Mouse (Mus musculus) midbrain, embryonic 16.5 days (tissue): ENCODE results near the gene Rnf145. TPM values are rescaled to one million over a fixed set of nuclear protein-coding genes. Genes with fewer than 3 reads are reported as not detected.

Source experiments
- ATAC-seq: fragments of 200-750 bp; cut with Nextera tagmentation; 2 replicates; pipeline ENCODE4 v1.8.0; 2017; ENCODE audit warnings: moderate TSS enrichment
- H3K27ac ChIP-seq: fragments of 300-500 bp; sonication (generic); 2 replicates; pipeline ENCODE4 v1.5.1; 2014; ENCODE audit warnings: mild to moderate bottlenecking, low read length, mixed read lengths
- H3K27me3 ChIP-seq: fragments of 300-500 bp; sonication (generic); 2 replicates; pipeline ENCODE4 v1.6.1; 2014; ENCODE audit warnings: low read depth, low read length, mixed read lengths; ENCODE audit not compliant: control insufficient read depth, insufficient read depth
- H3K36me3 ChIP-seq: fragments of 300-500 bp; sonication (generic); 2 replicates; pipeline ENCODE4 v1.6.1; 2014; ENCODE audit warnings: mild to moderate bottlenecking, low read length, moderate library complexity, mixed read lengths; ENCODE audit not compliant: control insufficient read depth, insufficient read depth
- H3K4me1 ChIP-seq: fragments of 300-500 bp; sonication (generic); 2 replicates; pipeline ENCODE4 v1.6.1; 2014; ENCODE audit warnings: mild to moderate bottlenecking, low read length, mixed read lengths; ENCODE audit not compliant: control insufficient read depth, insufficient read depth
- H3K4me2 ChIP-seq: fragments of 300-500 bp; sonication (generic); 2 replicates; pipeline ENCODE4 v1.6.1; 2014; ENCODE audit warnings: mild to moderate bottlenecking, low read length, mixed read lengths
- H3K4me3 ChIP-seq: fragments of 300-500 bp; sonication (generic); 2 replicates; pipeline ENCODE4 v1.5.1; 2014; ENCODE audit warnings: low read depth, mild to moderate bottlenecking, low read length, moderate library complexity, mixed read lengths
- H3K9ac ChIP-seq: fragments of 300-500 bp; sonication (generic); 2 replicates; pipeline ENCODE4 v1.6.1; 2014; ENCODE audit warnings: low read depth, low read length, mixed read lengths
- H3K9me3 ChIP-seq: fragments of 300-500 bp; sonication (generic); replicated peaks from 2 replicates; pipeline ENCODE4 v1.6.1; 2014; ENCODE audit warnings: mild to moderate bottlenecking, low read length, mixed read lengths; ENCODE audit not compliant: control insufficient read depth, poor library complexity, severe bottlenecking
- WGBS: fragments of 180-500 bp; shearing (Covaris S2); extraction: QIAGEN DNeasy Blood & Tissue Kit; methylation state at CpG from one replicate; pipeline ENCODE4 v1.1.7; 2014; 5-methylcytosine and 5-hydroxymethylcytosine counted together
- polyA plus RNA-seq: library from polyadenylated mRNA; unstranded; fragments of >200 nt; fragmentation: Nextera tagmentation; extraction: Ambion mirVana; gene quantifications from 2 replicates; pipeline ENCODE4 v1.2.1, GENCODE M21; 2015

The Rnf145 gene
- polyA plus RNA-seq, 1 experiment from 2014 or later, result 108 TPM

- H3K9ac ChIP-seq, result no peak overlapping the region
- no peak overlapping the region for H3K4me2 ChIP-seq
- no peaks in the 10 kb centered on the region for H3K4me1 ChIP-seq
- no peaks in the 10 kb centered on the region for H3K27me3 ChIP-seq
- 93% methylated on average over 10 of the region's 10 CpGs for whole genome bisulfite sequencing
- no peaks in the 10 kb centered on the region for H3K9me3 ChIP-seq
- no peak overlapping the region for H3K27ac ChIP-seq
- H3K36me3 ChIP-seq, result 0 out of 2 replicates have a peak, but pooled peaks cover 4% of the 10 kb centered on the region
- ATAC-seq, result no peak
- no peak overlapping the region for H3K4me3 ChIP-seq
Observed at GRCm38 (mm10) chr11:44538501-44539290, 19.9 kb downstream of the Rnf145 start.

- no peaks in the 10 kb centered on the region for H3K4me1 ChIP-seq
- no peak overlapping the region for H3K9ac ChIP-seq
- H3K9me3 ChIP-seq, result no peaks in the 10 kb centered on the region
- H3K27me3 ChIP-seq, result no peaks in the 10 kb centered on the region
- 64% methylated on average over 10 of the region's 10 CpGs for WGBS
- no peak overlapping the region for H3K4me3 ChIP-seq
- no peak for ATAC-seq
- no peak overlapping the region for H3K4me2 ChIP-seq
- no peak overlapping the region for H3K27ac ChIP-seq
- 0 out of 2 replicates have a peak, but pooled peaks cover 5% of the 10 kb centered on the region for H3K36me3 ChIP-seq
Observed at GRCm38 (mm10) chr11:44539291-44539930, 20.6 kb downstream of the Rnf145 start.

GRCm38 (mm10) chr11:44540243-44540642 is 21.5 kb downstream of the Rnf145 start:
- WGBS, result 88% methylated on average over 9 of the region's 9 CpGs
- ATAC-seq, result no peak
- Histone ChIP-seq H3K27me3 (no peaks in the 10 kb centered on the region), H3K9me3 (no peaks in the 10 kb centered on the region), H3K4me3 (no peak overlapping the region), H3K36me3 (0 out of 2 replicates have a peak, but pooled peaks cover 7% of the 10 kb centered on the region), H3K27ac (no peak overlapping the region), H3K4me2 (no peak overlapping the region), H3K4me1 (no peaks in the 10 kb centered on the region), H3K9ac (no peak overlapping the region)

- Histone ChIP-seq H3K4me2 (no peak overlapping the region), H3K27ac (no peak overlapping the region), H3K9me3 (no peaks in the 10 kb centered on the region), H3K27me3 (no peaks in the 10 kb centered on the region), H3K4me1 (no peaks in the 10 kb centered on the region), H3K4me3 (no peak overlapping the region), H3K9ac (no peak overlapping the region), H3K36me3 (peaks cover 12% of the 10 kb centered on the region)
- 87% methylated on average over 5 of the region's 5 CpGs for WGBS
- ATAC-seq, result no peak
Observed at GRCm38 (mm10) chr11:44541280-44541679, 22.5 kb downstream of the Rnf145 start.

- no peak overlapping the region for H3K4me2 ChIP-seq
- WGBS, result 88% methylated on average over 4 of the region's 4 CpGs
- H3K36me3 ChIP-seq, result peaks cover 12% of the 10 kb centered on the region
- H3K27me3 ChIP-seq, result no peaks in the 10 kb centered on the region
- H3K9me3 ChIP-seq, result no peaks in the 10 kb centered on the region
- H3K9ac ChIP-seq, result no peak overlapping the region
- no peak overlapping the region for H3K27ac ChIP-seq
- H3K4me3 ChIP-seq, result no peak overlapping the region
- no peaks in the 10 kb centered on the region for H3K4me1 ChIP-seq
- no peak for ATAC-seq
Observed at GRCm38 (mm10) chr11:44541813-44542212, 23.0 kb downstream of the Rnf145 start.

- Histone ChIP-seq H3K36me3 (peaks cover 9% of the 10 kb centered on the region), H3K4me1 (0 out of 2 replicates have a peak, but pooled peaks cover 2% of the 10 kb centered on the region), H3K9ac (no peak overlapping the region), H3K4me3 (no peak overlapping the region), H3K9me3 (no peaks in the 10 kb centered on the region), H3K4me2 (no peak overlapping the region), H3K27ac (no peak overlapping the region), H3K27me3 (no peaks in the 10 kb centered on the region)
- WGBS, result 61% methylated on average over 5 of the region's 5 CpGs
- ATAC-seq, result no peak
Observed at GRCm38 (mm10) chr11:44543593-44543992, 24.8 kb downstream of the Rnf145 start.

GRCm38 (mm10) chr11:44543996-44544395 is 25.2 kb downstream of the Rnf145 start:
- Histone ChIP-seq H3K27ac (no peak overlapping the region), H3K4me2 (no peak overlapping the region), H3K36me3 (peaks cover 12% of the 10 kb centered on the region), H3K9ac (no peak overlapping the region), H3K9me3 (no peaks in the 10 kb centered on the region), H3K27me3 (no peaks in the 10 kb centered on the region), H3K4me3 (no peak overlapping the region), H3K4me1 (0 out of 2 replicates have a peak, but pooled peaks cover 2% of the 10 kb centered on the region)
- 78% methylated on average over 6 of the region's 6 CpGs for WGBS
- no peak; the same call in 1 of the 2 replicates for ATAC-seq

DNA sequence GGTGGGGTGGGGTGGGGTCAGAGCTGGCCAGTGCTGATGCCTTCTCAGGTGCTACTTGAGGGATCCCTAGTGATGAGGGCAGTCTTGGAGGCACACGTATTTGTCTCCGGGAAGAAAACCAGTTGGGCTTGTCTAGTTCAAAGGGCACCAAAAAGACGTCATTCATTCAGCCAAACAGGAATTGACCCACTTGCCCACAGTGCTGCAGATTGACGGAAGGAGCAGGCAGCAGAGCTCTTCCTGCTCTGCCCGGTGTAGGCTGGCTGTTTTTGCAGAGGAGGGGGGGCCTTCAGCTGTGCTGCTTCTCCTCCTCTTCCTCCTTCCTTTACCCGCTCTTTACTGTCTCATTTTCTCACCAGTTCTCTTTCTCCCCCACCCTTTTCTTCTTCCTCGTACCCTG is 26.4 kb downstream of the Rnf145 start:
- no peak overlapping the region for H3K4me2 ChIP-seq
- peaks cover 19% of the 10 kb centered on the region for H3K36me3 ChIP-seq
- H3K4me1 ChIP-seq, result 0 out of 2 replicates have a peak, but pooled peaks cover 2% of the 10 kb centered on the region
- H3K9ac ChIP-seq, result no peak overlapping the region
- ATAC-seq, result no peak
- H3K9me3 ChIP-seq, result no peaks in the 10 kb centered on the region
- no peak overlapping the region for H3K4me3 ChIP-seq
- no peaks in the 10 kb centered on the region for H3K27me3 ChIP-seq
- WGBS, result 70% methylated on average over 7 of the region's 7 CpGs
- H3K27ac ChIP-seq, result no peak overlapping the region

GRCm38 (mm10) chr11:44546250-44546649 is 27.5 kb downstream of the Rnf145 start:
- Histone ChIP-seq H3K9me3 (no peaks in the 10 kb centered on the region), H3K4me2 (no peak overlapping the region), H3K9ac (no peak overlapping the region), H3K4me3 (no peak overlapping the region), H3K36me3 (peaks cover 27% of the 10 kb centered on the region), H3K27ac (no peak overlapping the region), H3K4me1 (0 out of 2 replicates have a peak, but pooled peaks cover 2% of the 10 kb centered on the region), H3K27me3 (no peaks in the 10 kb centered on the region)
- ATAC-seq, result no peak
- WGBS, result 83% methylated on average over 8 of the region's 8 CpGs
